Mouse (Mus musculus): ENCODE measurements around the gene Sycn.

DNA sequence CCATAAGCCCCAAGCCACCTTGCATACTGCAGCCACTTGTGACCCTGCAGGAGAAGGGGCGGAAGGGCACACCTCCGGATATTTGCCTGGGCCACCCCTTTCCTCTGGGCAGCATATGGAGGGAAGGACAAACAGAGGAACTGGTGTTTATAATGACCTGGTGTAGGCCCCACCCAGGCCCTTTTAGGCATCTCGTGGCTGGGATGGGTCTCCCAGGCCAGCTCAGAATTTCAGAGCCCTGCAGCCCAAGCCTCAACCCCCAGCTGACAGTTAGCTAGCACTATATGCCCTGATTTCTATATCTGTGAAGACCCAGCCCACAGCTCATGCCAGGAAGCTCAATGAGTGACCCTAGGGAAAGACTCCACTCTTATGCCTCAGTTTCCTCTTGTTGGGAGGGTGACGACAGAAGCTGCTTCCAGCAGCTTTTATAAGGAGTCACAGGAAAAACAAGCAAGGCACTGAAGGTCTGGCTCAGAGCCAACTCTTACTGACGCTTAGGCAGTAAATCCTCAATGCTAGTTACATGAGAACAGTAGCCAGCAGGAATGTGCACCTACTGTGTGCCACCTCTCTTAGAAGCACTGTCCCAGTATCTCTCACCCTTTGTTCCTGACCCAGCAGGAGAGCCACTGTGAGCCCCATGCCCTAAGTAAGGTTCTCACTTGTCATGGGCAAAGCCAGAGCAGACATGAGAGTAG lies 30.4 kb downstream of the Sycn start:
- no peak for TF ChIP-seq POLR2A (IDR thresholded peaks at IDR 0.05; ENCODE audit: insufficient read depth, low read depth, low read length)
- TF ChIP-seq CTCF (IDR thresholded peaks at IDR 0.05; ENCODE audit: insufficient read depth, low read depth, low read length): no peak

All from olfactory bulb, adult 2 months (tissue).